Mouse (Mus musculus) heart, postnatal 4 days (tissue): ENCODE measurements around the gene Fmo1. TPM values are rescaled to one million over a fixed set of nuclear protein-coding genes. Genes with fewer than 3 reads are reported as not detected.

Experiments used
- DNase-seq: peaks from one replicate; pipeline ENCODE4 v3.0.0; 2021
- total RNA-seq, 2 experiments: library from RNA; stranded (reverse); gene quantifications; 2 replicates each; pipeline ENCODE4 v1.2.3; 2021

Fmo1 gene
- 10 to 100 TPM; 18.7 to 20.9 TPM for total RNA-seq

DNA sequence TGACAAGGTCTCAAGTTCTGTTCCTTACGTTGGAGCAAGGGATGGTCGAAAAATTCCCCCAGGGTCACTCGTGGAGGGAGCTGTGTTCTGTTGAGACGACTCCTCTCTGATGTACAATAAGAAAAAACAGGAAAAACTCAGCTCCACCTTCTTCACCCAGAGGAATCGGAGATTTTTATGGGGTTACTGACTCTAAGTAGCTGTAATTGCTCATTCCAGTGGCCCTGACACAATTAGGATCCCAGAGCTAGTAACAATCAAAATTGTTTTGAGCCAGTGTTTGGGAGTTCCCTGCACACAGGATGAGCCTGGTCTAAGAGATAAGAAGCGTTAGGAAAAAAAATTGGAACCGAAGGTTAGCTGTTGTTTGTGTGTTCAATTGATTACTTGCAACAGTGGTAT lies at the start of gene Fmo1:
Gene Fmo1, minus strand, starts transcription at position 331 of the 402 bp plus-strand sequence.
- no peak for DNase-seq

DNA sequence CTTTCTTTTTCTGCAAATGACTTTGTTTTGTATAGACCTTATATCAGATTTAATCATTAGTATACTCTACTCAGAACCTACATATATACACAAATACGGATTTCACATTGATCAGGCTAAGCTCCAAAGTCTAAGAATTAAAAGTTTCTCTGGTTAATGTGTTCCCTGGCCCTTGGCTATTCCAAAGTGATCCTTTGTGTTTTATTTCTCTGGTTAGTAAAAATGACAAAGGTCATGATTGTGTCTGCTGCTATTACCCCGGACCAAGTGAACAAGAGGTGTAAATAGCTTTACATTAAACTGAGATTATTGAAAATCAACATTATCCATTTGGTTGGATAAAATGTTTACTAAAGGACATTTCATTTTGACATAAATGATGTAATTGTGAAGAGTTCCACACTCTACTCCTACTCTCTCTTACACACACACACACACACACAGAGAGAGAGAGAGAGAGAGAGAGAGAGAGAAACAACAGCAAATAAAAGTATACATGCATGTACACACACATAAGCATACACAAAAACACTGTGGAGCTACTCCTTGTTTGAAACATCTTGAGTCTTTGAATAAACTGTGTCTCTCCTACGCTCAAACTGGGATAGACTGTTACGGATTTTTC lies 48.6 kb upstream of the Fmo1 start:
- no peak for DNase-seq

DNA sequence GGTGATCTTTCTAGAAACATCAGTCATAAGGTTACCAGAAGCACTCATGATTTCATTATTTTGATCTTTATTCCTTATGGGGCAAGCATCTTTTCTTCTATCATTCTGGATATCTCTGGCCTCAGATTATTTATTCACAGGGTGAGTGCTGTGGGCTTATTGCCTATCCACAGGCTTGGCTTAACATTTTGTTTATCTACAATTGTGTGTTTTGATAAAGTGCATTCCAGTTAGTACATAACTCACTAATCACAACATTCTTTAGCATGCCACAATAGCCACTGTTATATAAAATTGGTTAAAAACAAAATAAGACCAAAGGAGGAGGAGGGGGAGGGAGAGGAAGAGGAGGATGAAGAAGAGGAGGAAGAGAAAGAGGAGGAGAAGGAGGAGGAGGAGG lies 45.7 kb upstream of the Fmo1 start:
- DNase-seq = no peak

DNA sequence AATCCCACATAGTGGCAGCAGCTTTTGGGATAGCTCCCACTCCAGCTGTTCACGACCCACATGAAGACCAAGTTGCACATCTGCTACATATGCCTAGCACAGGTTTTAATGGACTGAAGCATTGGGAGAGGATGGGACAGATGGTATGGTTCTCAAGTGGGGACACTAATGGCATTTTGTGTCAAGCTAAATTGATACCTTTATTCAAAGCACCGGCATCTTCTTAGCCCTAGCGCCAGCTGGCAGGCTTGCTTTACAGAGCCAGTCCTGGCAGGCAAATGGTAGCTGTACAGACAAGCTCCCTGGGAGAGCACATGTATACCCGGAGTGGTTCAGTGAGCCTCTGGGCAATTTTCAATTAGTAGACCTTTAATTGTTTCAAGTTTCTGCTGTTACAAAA lies 35.5 kb upstream of the Fmo1 start:
- DNase-seq = no peak

DNA sequence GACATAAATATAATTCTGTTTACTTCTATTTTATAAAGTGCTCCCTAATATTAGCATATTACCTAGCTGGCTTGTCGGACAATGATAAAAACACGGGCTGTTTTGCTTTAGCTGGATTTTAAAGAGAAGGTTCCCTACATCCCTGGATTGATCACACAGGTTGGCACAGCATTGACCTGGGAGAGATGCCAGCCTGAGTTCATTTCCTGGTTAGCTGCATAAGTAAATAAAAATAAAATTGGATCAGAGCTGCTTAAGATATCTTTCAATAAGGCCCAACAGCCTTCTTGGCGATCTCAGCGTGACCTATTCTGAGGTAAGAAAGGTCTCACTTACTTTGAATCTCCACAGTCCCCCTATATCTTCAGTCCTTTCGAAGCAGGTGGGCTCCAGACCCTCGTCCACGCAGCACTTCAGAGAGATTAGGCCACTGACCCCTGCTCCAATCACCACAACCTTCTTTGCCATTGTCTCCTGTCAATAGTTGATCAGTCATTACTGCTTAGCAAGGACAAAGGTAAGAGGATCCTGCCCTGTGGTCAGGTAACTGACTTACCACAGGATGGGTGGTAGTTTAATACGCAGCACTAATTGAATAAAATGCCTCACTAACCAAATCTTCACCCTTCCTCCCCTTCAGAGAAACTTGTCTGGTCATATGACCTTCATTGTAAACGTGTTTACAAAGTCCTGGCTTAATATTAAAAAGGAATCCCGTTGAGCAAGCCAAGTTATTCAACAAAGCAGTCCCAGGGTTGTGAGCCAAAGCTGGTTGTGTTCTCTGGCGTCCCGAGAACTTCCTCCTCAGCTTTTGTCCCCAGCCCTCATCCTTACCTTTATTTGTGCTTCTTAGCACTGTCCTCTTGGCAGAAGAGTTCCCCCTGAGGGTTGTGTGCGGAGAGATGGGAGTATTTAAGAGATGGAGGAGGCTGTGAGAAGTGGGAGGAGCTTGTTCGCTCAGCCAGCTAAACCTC lies 31.7 kb upstream of the Fmo1 start, which contains the start of gene Fmo2:
Gene Fmo2, minus strand, starts transcription at position 889 of the 974 bp plus-strand sequence.
- no peak for DNase-seq

DNA sequence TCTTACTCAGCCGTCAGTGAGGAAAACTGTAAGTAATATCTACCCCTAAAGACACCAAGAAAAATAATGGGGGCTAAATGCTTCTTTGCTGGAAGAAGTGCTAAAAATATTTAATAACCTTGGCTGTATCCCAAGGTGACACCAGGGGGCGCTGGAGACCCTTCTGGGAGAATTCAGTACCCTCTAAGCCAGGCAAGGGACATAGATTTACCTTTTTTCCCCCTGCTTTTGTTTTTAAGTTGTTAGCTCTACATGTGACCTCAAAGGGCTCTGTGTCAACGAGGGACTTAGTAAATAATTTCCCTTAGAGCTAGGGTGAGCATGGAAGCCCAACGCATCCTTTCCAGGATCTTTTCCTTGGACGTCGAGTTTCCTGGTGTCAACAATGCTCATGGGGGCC lies 29.5 kb upstream of the Fmo1 start:
- DNase-seq = peak; percentile 80

DNA sequence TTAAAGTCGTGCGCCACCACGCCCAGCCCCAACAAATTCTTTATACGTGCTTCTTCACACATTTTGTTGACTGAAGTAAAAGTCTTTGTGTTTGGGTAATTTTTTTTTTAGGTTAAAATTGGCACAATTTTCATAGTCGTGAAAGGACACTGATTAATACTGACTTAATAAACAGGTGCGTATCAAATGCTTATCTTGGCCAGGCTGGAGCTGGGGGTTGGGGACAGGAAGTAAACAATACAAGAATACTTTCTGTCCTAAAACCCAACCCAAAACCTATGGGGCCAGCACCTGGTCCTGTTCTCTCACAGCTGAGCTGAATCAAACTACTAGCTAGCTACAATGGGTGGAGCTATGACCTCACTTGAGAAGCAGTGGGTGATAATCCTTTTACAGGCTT lies 26.6 kb upstream of the Fmo1 start:
- DNase-seq = no peak

DNA sequence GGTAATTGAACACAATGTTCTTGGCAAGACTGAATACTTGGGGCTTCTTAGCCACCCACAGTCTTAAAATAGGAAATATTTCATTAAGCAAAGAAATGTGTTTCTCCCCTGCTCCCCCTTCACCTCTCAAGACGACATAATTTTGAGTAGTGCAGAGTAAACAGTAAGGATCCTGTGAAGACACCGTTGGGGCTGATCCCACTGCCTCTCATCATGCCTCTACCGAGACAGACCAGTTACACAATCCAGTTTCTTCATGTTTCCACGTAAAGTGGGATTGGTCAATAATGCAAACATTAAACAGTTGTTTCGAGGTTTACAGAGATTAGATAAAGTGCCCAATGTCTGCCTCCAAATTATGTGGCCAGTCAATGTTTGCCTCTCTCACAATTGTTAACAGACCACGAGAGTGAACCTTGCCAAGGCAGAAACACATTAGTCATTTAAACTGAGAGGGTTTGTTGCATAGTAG lies 25.6 kb upstream of the Fmo1 start:
- no peak for DNase-seq

DNA sequence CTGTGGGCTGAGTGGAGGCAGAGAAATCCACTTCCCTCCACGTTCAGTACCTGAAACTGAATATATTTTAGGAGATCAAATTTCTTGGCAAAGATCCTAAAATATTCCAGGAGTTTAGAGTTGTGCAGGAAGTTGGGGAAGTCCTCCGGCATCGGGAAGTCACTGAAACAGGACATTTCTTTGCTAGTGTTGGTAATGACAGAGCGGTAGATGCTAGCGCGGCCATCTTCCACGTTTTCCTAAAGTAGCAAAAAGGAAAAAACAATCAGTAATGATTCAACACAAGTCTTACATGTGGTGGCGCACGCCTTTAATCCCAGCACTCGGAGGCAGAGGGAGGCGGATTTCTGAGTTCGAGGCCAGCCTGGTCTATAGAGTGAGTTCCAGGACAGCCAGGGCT lies 22.2 kb upstream of the Fmo1 start:
- no peak for DNase-seq

DNA sequence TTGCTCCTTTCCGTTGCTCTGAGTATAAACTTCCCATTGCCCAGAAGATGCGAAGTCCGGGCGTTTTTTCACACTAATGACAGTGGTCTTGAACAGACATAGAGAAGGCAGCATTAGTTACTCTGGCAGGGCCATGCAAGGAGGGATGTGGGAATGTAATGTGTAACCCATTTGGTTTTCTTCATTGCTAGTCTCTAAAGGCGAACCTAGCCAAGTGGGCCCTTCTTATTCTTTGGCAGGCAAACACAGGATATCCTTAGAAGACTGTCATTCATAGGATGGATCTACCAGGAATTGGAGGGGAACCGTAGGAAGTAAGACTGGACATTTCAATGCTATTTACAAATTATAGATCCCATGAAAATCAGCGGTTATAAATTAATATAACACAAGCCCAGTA lies 21.2 kb upstream of the Fmo1 start:
- DNase-seq = no peak

DNA sequence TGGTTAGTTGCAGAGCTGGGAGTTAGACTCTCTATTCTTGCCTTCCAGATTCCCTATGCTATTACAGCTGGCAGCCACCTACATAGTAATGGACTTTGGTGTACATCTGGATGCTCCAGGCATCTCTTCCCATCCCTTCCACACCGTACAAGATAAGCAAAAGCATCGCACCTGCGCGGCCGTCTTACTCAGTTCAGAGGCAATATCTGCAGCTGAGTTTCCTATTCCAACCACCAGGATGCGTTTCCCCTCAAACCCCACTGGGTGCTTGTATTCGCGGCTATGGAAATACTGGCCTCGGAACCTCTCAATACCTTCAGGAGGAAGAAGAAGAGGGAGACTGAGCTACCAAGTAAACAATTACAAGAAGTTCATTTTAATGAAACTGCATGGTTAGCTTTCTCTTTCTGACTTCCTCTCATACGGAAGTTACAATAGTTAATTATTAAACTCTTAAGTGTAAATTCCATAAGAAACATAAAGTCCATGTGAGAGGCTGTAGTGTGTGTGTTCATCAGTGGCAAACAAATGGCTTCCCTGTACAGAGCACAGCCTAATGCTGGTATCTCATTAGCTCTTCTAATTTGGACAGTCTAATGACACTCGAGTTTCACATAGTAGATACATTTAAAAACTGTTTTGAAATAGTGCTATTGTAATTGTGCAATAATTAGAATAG lies 19.9 kb upstream of the Fmo1 start:
- DNase-seq = no peak

DNA sequence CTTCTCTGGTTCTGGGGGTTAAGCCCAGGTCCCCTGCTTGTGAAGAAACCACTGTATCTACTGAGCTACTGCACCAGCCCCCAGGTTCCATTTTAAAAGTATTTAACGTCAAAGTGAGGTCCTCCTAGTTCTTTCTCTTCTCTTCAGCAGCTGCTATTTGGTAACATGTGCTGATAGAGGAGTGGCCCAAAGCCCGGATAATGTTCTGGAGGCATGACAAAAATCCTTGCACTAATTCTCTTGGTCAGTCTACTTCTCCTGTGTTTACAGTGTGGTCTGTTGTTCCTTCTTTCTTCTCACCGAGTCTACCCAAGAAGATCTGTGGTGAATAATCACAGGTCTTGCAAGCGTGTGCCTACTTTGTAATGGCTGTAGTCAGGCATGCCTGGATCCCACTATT lies 16.3 kb upstream of the Fmo1 start:
- no peak for DNase-seq

DNA sequence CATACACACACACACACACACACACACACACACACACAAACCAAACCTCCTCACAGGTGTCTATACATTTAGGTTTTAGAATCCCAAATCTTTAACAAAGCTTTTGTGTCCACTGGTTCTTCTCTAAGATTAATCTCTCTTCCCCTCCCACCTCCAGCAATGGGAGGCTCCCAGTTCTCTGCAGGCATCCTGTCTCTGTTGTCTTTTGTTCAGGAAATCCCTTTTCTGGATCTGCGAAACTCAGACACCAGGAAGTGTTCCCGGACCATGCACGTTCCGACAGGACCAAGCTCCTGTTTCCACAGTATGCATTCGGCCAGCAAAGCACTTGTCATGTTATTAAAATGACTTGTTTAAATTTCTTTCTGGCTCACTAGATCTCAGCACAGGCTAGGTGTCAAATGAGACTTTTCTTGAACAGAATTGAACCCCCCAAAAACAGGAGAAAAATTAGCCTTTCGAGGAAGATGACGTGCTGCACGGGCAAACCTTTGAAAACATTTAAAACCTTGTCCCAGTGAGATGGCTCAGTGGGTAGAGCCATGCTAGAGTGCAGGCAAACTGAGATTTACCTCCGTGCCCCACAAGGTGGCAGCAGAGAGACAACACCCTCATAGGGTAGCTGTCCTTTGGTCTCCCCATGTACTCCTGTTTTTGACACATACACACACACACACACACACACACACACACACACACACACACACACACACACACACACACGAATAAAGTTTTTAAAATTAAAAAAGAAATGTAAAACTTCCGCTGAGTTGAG lies 13.4 kb upstream of the Fmo1 start:
- peak; percentile 71 for DNase-seq

DNA sequence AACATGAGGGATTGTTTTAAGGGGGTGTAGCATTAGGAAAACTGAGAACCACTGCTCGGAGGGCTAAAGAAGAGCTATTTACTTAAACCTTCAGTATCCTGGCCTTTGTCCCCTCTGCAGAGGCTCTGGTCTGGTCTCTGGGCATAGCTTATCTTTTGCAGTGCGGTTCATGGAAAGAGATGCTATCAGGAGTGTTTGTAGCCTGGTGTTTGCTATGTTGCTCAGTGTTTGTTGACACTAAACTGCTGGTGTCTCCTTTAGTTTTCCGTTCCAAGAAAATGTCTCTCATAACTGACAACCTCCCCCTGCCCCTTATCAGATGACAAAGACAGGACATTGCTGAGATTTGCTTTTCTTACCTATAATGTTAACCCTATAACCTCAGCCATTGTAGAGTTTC lies 8.7 kb upstream of the Fmo1 start:
- DNase-seq = no peak

DNA sequence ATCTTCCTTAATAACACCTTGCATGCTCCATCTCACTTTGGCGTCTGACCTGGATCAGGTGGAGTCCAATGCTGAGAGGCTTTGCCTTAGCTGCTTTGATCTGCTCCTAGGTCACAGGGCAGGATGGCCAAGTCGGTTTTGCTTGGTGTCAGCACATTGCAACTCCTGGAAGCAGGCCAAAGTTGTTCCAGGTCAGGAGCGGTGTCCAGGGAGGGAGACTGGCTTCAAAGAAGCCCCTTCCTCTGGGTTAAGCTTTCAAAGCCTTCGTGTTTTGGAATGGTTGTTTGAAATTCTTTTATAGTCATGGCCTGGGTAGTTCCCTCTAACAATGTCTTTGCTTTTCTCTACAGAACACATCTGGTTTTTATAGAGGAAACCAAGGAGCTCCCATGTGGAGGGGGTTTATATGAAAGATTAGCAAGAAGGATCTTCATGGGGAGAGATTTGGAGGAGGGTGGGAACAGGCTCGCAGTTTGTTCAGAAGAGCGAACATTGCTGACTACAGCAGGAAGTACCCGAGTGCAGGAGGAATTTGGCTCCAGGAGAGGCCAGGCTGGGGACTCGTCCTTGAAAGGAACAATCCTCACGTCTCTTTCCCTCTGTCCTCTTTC lies 5.4 kb upstream of the Fmo1 start:
- DNase-seq = no peak

DNA sequence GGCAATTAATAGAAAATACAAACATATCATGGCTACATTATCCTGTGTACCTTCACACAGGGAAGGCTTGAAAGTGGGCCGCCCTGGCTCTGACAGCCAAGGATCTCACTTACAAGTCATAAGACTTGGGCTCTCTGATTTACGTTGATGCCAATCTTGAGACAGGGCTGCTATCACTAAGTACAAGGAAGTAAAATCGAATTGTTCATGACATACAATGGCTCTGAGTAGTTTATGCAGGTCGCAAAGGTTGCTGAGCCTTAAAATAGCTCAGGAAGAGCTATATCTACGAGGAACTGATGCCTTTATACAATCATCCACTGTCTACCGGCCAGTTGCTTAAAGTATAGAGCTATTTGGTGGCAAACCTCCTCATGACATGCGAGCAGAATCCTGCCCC lies 4.6 kb upstream of the Fmo1 start:
- no peak for DNase-seq

DNA sequence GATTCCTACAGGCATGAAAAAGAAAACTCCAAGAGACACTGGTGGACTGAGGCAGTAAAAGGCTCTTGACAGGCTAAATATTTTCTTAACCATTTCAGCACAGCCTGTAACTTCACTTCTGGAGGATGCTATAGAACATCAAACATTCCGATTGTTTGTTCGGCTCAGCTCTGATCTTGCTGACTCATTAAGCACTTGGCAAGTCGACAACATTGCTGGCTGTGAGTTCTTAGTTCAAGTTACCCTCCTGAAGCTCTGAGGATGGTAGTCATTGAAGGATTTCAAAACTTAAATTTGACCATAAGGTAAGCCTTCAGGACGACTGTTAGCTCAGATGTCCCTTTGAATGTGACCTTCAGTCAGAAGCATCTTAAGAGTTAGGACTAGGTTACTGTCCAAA lies 986 bp upstream of the Fmo1 start:
- DNase-seq = no peak

DNA sequence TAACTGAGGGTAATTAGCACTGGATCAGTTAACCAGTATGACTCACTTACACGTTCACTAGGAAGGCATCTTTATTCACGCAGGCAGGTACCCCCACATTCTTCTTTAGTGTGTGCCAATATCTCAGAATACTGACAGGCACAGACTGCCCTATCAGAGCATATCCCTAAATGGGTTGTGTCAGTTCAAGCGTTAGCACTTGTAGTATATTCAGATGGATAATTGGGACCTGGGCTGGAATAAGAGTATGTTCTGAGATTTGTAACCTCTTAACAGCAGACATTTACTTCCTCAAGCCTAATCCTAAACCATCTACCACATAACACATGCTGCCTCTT lies 948 bp downstream of the Fmo1 start:
- DNase-seq = no peak

DNA sequence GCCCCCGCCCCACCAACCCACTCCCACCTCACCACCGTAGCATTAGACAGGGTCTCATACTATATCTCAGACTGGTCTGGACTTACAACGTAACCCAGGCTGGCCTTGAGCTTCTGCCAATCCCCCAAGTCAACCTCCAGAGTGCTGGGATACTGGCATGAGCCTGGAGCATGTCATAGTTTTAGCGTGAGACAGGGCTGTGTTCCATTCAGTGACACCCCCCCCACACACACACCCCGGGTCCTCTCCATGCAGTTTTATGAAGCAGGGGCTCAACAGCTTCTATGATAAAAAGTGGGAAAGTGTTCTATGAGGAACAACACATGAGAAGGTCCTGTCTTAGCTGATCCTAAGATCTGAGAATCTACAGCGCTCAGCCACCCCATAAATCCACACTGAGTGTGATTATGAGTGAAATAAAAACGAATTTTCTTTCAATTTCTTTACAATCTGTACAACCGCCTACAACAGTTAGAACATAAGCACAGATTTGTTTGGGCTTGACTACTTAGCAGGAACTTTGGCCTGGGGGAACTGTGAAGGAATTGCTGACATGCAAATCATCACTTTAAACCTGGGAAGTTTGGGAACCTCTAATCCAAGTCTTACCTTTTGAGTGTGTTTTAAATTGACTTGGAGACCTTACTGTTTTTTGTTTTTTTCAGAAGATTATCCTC lies 1.5 kb downstream of the Fmo1 start:
- no peak for DNase-seq

DNA sequence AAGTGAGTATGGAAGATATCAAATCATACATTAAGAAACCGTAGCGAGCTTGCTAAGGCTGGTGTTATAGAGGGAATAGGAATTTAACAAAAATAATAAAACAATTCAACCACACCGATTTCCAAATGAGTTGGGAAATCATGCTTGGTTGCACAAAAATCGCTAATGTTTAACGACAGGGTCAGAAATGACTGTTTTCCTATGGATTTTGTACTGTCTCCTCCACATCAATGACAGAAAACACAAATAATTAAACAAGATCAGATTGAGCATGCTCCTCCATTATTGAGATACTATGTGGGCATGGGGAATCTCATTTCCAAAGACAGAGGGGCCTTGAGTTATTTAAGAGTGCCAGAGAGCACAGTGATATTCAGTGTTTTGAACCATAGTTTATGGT lies 2.1 kb downstream of the Fmo1 start:
- no peak for DNase-seq

DNA sequence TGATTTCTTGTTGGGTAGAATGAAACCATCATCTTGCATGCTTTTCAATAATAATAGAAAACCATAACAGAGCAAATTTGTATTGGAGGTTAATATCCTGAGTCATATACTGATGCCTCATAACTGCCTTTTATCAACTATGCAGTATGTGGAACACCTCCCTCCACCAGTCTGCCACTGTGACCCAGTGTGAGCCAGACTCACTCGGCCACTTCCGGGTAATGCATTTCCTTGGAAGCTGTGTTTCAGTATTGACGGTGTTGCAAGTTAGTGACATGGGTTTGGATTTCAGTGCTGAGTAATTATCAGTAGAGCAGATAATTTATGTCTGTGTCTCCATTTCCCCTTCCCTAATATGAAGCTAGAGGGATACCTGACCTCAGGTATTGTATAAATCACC lies 2.8 kb downstream of the Fmo1 start:
- DNase-seq = no peak

DNA sequence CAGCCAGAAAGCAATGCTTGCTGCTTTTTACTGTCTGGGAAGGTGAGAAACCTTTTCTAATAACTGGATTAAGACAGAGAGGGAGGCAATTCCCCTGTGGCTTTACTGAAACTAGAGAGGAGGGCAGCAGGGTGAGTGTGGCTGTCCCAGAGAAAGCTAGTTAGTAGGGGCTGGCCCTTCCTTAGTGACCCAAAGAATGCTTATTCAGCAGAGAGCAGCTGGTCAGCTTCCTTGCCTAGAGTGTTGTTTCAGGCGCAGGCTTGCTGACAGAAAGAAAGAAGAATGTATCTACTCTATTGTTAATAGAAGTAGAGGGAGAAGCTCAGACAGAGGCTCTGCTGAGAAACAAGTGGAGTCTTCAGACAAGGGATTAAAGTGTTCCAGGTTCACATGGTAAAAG lies 4.1 kb downstream of the Fmo1 start:
- no peak for DNase-seq
